Mouse (Mus musculus): ENCODE measurements around the gene Stard3. TPM values are rescaled to one million over a fixed set of nuclear protein-coding genes. Genes with fewer than 3 reads are reported as not detected.

Gene Stard3
- polyA plus RNA-seq (2014; fragmentation: Illumina TruSeq; extraction: RNeasy Lipid Tissue Mini Kit (QIAGEN cat#74804); ENCODE audit: low read depth, low replicate concordance), result 1.6 TPM

DNA sequence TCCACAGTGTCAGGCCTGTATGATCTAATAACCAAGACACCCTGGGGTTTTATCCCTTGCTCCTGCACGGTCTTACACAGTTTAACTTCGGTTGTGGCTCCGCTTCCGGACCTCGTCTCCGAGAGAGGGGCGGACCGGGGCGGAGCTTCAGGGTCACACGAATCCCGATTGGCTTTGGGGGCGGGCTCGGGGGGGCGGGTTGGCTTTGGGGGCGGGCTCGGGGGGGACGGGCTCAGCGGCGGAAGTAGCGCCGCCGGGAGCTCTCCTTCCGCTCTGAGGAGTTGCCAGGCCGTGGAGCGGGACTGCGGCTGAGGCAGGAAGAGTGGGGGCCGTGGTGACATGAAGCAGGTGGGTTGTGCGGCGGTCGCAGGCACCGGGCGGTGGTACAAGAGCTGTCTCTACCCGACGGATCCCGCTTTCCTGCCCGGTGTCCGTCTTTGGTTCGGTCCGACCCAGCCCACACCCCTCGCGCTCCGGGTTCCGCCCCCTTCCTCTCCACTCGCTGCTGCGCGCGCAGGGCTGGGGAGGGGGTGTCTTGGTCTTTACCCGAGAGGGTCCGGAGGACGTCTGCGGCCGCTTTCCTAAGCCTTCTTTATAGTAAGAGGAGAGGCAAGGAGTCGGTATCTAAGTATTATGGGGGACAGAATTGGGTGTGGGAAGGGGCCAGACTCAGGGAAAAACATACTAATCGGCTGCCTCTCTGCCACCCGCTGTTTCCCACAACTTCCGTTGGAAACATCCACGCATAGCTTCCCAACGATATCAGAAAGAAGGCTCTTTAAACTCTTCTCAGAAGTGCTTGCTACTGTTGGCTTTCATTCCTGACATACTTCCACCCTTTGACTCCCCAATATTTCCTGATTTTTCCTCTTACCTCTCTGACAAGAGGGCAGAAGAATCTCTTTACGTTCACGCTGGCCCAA, at the start of gene Stard3:
Stard3 (plus strand) TSS at position 208 of the 923 bp plus-strand sequence.

DNA sequence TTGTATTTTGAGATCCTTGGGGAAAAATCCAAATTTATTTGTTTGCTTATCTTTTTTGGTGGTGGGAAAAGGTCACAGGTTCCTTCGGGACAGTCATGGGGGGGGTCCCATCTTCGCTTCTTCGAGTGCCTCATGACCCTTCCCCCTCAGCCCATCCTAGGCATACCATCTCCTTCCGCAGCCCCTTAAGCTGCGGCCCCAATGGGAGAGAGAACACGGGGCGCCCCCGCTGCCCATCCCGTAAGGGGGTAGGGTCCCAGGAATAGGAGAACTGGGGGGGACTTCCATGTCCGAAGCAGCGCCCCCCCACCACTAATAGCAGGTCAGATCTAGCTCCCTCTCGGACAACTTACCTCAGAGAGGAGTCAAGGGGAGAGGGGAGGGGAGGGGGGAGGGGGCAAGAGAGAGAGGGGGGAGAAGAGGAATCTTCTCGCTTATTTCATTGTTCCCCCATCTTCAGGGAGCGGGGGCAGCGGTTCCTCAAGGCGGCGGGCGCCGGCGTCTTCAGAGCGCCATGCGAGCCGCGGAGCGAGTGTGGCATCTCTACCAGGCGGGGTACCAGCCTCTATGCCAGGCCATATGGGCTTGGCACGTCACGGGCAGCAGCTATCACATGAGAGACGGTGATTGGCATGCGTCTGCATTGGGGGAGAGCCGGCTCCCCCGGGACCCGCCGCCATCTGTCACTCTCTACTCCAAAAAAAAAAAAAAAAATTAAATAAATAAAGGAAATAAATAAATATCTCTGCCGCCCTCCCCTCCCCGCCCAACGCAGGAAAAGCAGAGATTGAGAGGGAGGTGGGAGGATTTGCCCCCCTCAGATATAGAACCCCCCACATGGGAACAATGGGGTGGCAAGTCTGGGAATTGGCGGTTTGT, 28.8 kb upstream of the Stard3 start, which contains the start of gene Neurod2:
Neurod2 (minus strand) TSS at position 568 of the 879 bp plus-strand sequence.

DNA sequence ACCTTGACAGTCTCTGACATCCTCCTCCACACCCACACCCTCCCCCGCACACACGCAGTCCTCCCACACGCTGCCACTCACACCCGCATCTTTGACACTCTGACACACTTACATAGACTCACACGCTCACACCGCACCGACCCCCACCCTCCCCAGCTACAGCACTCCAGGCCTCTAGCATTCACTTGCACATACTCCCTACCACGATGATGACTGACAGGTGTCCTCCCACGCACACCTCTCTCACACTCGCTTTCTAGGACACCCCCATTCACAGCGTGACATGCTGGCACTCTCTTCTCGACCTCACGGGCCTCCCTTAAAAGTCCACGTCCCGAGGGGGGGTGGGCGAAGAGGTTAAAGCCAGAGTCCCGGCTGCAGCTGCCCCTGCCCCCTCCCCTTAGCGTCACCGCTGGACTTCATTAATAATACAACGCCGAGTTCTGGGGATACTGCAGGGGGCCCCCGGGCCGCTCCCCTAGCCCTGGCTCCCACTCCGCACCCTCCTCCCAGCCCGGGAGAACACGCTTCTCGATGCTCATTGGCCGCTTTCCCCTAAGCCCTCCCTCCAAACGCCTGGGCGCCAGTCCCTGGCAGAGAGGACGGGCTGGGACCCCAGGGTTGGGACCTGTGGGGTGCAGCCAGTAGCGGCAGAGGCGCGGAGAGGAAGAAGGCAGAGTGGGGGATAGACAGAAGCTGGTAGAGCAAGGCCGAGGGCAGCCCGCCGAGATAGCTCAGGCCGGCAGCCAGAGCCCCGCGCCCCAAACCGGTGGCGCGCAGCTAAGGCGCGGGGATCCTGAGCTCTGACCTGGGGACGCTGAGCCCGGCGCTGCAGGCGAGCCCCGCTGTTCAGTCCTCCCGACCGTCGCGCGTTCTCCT, 9.8 kb upstream of the Stard3 start, which contains the start of gene Ppp1r1b:
Ppp1r1b (plus strand) TSS at position 322 of the 879 bp plus-strand sequence.

DNA sequence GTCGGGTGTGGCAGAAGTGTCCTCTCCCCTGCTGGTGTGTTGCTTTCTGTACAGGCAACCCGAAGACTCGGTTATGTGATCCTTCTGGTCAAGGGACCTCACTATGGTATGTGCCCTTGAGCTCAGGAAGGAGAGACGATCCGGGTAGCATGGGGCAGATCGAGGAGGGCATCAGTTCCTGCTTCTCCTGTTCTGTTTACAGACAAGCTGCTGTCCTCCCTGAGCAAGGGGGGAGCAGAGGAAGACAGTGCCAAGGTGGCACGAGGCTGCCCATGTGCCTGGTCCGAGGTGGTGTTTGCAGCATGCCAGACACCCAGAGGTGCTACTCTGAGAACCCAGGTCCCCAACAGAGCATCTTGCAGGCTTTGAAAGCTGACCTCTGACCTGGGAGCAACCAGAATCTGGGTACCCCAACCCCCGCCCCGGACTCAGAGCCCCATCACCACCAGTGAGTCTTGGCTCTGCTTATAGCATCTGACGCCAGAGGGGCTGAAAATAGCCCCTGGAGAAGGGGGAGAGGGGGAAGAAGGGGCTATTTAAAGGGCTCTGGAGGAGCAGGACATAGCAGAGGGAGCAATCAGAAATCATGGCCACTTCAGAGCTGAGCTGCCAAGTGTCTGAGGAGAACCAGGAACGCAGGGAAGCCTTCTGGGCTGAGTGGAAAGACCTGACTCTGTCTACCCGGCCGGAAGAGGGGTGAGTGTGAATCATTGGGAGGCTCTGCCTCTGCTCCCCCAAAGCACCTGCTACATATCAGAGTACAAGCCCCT, 25.3 kb downstream of the Stard3 start, which contains the start of gene Tcap:
Tcap (plus strand) TSS at position 551 of the 770 bp plus-strand sequence.

DNA sequence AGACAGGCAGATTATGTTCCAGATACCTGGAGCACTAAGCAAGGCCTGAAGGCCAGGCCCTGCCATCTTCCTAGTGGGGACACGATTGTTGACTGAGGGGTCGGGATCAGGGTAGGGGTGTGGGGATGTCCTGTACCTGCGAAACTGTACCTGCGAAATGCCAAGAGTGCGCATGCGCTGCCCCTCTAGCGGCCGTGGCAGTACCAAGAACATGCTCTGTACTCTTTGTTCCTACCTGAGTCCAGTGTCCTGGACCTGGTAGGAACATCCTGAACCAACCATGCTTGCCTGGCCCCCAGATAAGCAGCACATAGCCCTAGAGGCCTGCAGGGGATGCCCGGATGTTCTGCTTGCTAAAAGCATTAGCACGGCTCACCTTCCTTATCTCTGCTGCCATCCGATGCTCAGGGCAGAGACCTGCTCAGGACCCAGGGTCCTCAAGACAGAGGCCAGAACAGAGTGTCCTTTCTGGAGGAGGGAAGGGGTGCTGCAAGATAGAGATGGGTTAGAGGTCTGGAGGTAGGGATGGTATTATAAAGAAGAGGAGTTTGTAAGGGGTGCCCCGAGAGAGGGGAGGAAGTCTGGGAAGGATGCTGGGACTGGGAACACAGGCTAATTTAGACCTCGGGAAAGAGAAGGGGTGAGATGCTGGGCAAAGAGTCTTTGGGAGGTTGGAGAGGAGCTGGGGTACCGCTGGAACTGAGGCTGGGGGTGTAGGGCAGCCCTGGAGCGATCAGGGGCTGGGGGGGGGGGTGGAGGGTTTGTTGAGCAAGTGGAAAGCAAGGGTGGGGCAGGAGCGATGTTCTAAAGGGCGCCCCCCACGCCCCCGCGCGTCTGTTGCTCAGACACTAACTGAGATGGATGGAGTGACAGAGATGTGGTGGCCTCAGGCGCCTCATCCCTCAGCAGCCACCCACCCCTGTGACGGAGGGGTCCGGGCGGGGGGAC, 27.7 kb downstream of the Stard3 start, which contains the start of gene Pnmt:
Pnmt (plus strand) TSS at position 813 of the 948 bp plus-strand sequence.

DNA sequence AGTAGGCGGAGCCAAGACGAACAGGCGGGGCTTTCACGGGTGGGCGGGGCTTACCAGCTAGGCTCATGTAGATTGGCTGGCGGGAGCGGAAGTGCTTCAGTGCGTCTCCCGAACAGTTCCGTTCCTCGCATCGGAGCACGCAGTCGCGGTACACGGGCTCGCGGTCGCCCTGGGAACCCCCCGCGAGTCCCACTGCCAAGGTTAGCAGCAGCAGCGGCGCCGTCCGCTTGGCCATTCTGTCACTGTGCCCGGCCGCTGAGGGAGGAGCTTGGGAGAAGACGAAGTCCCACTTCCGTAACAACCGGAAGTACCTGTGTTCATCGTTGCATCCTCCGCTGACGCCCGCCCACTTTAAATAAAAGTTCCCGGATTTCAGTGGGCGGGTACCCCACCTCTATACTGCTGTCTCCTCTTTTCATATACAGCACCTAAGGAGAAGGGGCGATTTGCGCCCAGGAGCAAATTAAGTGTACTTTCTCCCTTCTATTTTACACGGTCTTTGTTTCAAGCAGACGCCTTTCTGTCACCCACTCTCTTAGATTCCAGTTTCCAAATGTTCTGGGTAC, 42.1 kb downstream of the Stard3 start, which contains the start of gene Pgap3:
Pgap3 (minus strand) TSS at position 330 of the 566 bp plus-strand sequence.

DNA sequence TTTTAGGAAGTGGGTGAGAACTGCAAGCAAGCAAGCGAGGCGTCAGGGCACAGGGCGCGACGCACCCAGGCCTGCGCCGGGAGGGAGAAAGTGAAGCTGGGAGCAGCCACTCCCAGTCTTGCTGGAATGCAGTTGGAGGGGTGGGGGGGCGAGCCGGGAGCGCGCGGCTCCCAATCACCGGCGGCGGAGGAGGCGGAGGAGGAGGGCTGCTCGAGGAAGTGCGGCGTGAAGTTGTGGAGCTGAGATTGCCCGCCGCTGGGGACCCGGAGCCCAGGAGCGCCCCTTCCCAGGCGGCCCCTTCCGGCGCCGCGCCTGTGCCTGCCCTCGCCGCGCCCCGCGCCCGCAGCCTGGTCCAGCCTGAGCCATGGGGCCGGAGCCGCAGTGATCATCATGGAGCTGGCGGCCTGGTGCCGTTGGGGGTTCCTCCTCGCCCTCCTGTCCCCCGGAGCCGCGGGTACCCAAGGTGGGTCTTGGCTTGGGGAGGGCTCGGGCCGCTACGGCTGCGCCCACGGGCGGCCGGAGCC, 54.2 kb downstream of the Stard3 start, which contains the start of gene Erbb2:
Erbb2 (plus strand) TSS at position 198 of the 524 bp plus-strand sequence.

Other genes with a start within 250 kb of the Stard3 start
- gene Fbxl20, start 208.0 kb upstream of the Stard3 start, polyA plus RNA-seq (2014; fragmentation: Illumina TruSeq; extraction: RNeasy Lipid Tissue Mini Kit (QIAGEN cat#74804); ENCODE audit: low read depth, low replicate concordance), result 31.4 TPM
- gene Med1, start 165.1 kb upstream of the Stard3 start, polyA plus RNA-seq (2014; fragmentation: Illumina TruSeq; extraction: RNeasy Lipid Tissue Mini Kit (QIAGEN cat#74804); ENCODE audit: low read depth, low replicate concordance), result 44.7 TPM
- 49.4 TPM for gene Cdk12, start 155.3 kb upstream of the Stard3 start, polyA plus RNA-seq (2014; fragmentation: Illumina TruSeq; extraction: RNeasy Lipid Tissue Mini Kit (QIAGEN cat#74804); ENCODE audit: low read depth, low replicate concordance)
- not detected for gene Neurod2, start 28.7 kb upstream of the Stard3 start, polyA plus RNA-seq (2014; fragmentation: Illumina TruSeq; extraction: RNeasy Lipid Tissue Mini Kit (QIAGEN cat#74804); ENCODE audit: low read depth, low replicate concordance)
- 36.0 TPM for gene Ppp1r1b, start 10.0 kb upstream of the Stard3 start, polyA plus RNA-seq (2014; fragmentation: Illumina TruSeq; extraction: RNeasy Lipid Tissue Mini Kit (QIAGEN cat#74804); ENCODE audit: low read depth, low replicate concordance)
- not detected for gene Tcap, start 25.4 kb downstream of the Stard3 start, polyA plus RNA-seq (2014; fragmentation: Illumina TruSeq; extraction: RNeasy Lipid Tissue Mini Kit (QIAGEN cat#74804); ENCODE audit: low read depth, low replicate concordance)
- gene Pnmt, start 28.1 kb downstream of the Stard3 start, polyA plus RNA-seq (2014; fragmentation: Illumina TruSeq; extraction: RNeasy Lipid Tissue Mini Kit (QIAGEN cat#74804); ENCODE audit: low read depth, low replicate concordance), result not detected
- 0.35 TPM for gene Pgap3, start 42.1 kb downstream of the Stard3 start, polyA plus RNA-seq (2014; fragmentation: Illumina TruSeq; extraction: RNeasy Lipid Tissue Mini Kit (QIAGEN cat#74804); ENCODE audit: low read depth, low replicate concordance)
- gene Erbb2, start 54.1 kb downstream of the Stard3 start, polyA plus RNA-seq (2014; fragmentation: Illumina TruSeq; extraction: RNeasy Lipid Tissue Mini Kit (QIAGEN cat#74804); ENCODE audit: low read depth, low replicate concordance), result 5.8 TPM
- 57.1 TPM for gene Mien1, start 80.6 kb downstream of the Stard3 start, polyA plus RNA-seq (2014; fragmentation: Illumina TruSeq; extraction: RNeasy Lipid Tissue Mini Kit (QIAGEN cat#74804); ENCODE audit: low read depth, low replicate concordance)
- 8.2 TPM for gene Grb7, start 88.0 kb downstream of the Stard3 start, polyA plus RNA-seq (2014; fragmentation: Illumina TruSeq; extraction: RNeasy Lipid Tissue Mini Kit (QIAGEN cat#74804); ENCODE audit: low read depth, low replicate concordance)
- gene Ikzf3, start 187.7 kb downstream of the Stard3 start, polyA plus RNA-seq (2014; fragmentation: Illumina TruSeq; extraction: RNeasy Lipid Tissue Mini Kit (QIAGEN cat#74804); ENCODE audit: low read depth, low replicate concordance), result 6.2 TPM
- 0.91 TPM for gene Zpbp2, start 192.7 kb downstream of the Stard3 start, polyA plus RNA-seq (2014; fragmentation: Illumina TruSeq; extraction: RNeasy Lipid Tissue Mini Kit (QIAGEN cat#74804); ENCODE audit: low read depth, low replicate concordance)
- gene Ormdl3, start 229.0 kb downstream of the Stard3 start, polyA plus RNA-seq (2014; fragmentation: Illumina TruSeq; extraction: RNeasy Lipid Tissue Mini Kit (QIAGEN cat#74804); ENCODE audit: low read depth, low replicate concordance), result 2.4 TPM
- not detected for gene Lrrc3c, start 239.9 kb downstream of the Stard3 start, polyA plus RNA-seq (2014; fragmentation: Illumina TruSeq; extraction: RNeasy Lipid Tissue Mini Kit (QIAGEN cat#74804); ENCODE audit: low read depth, low replicate concordance)